Mouse (Mus musculus): ENCODE measurements around the gene Gm49380.

GRCm38 (mm10) chr9:44147290-44147689 is 34.0 kb upstream of the Gm49380 start:
- peak; percentile 73 for TF ChIP-seq CTCF (IDR thresholded peaks at IDR 0.05)
- TF ChIP-seq EP300 (IDR thresholded peaks at IDR 0.05), result no peak

All from lung, postnatal 0 days (tissue).